In the genomic region with DNA sequence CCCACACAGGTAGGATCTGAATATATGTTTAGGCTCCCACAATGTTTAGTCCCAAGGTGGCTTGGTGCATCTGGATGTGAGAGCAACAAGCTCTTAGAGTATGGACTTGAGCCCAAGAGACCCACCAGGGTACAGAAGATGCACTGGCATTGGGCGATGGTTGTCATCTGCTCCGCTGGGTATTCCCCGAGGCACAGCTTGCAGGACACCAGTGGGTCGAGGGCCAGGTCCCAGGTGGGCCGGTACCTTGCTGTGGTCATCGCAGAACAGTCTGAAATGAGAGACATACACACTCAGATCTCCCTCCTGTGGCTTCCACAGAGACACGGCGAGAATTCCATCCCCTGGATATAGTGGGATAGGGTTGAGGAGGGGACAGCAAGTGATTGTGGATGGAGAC, we compare ENCODE assay signal across 28 mouse cellular contexts.
"Had no signal": no experiment of that assay in that cellular context is flagged by ENCODE, and none has a peak within 500 bp of the region (broad histone marks: within the 10 kb centered on the region; RNA-seq: fewer than 3 reads in every experiment).

No protein-coding gene starts in this region.

- H3K4me2 ChIP-seq: embryonic facial prominence, embryonic 12.5 days; embryonic facial prominence, embryonic 13.5 days; embryonic facial prominence, embryonic 15.5 days; forebrain, embryonic 12.5 days; forebrain, embryonic 13.5 days; forebrain, embryonic 15.5 days had no signal

- DNase-seq: cerebellum, adult 2 months; cerebellum, adult 8-10 months; cerebellum, adult 9-10 months; cerebellum, adult 9-11 months; cerebellum, postnatal 10 days; cerebellum, postnatal 14 days; cerebellum, postnatal 25 days; cerebellum, postnatal 36 days; embryo, embryonic 11 days; forebrain, postnatal 0 days; gastrocnemius, adult 2 months; gastrocnemius, postnatal 10 days; gastrocnemius, postnatal 14 days; gastrocnemius, postnatal 25 days; gastrocnemius, postnatal 36 days; heart, adult 18-20 months; heart, adult 2 months had no signal

- ATAC-seq: forebrain, embryonic 13.5 days; forebrain, embryonic 14.5 days; forebrain, embryonic 15.5 days; forebrain, embryonic 16.5 days; forebrain, postnatal 0 days had no signal

- H3K4me1 ChIP-seq: forebrain, embryonic 10.5 days; forebrain, embryonic 15.5 days had no signal

- H3K27ac ChIP-seq: embryonic facial prominence, embryonic 10.5 days; embryonic facial prominence, embryonic 12.5 days; embryonic facial prominence, embryonic 13.5 days; embryonic facial prominence, embryonic 15.5 days; forebrain, embryonic 10.5 days; forebrain, embryonic 12.5 days; forebrain, embryonic 13.5 days; forebrain, embryonic 15.5 days; gastrocnemius, adult 2 months; heart, adult 2 months had no signal

- H3K9ac ChIP-seq: embryonic facial prominence, embryonic 12.5 days; embryonic facial prominence, embryonic 13.5 days; embryonic facial prominence, embryonic 15.5 days; forebrain, embryonic 12.5 days; forebrain, embryonic 13.5 days; forebrain, embryonic 15.5 days; forebrain, postnatal 0 days had no signal

- H3K27me3 ChIP-seq: embryonic facial prominence, embryonic 12.5 days; embryonic facial prominence, embryonic 13.5 days; embryonic facial prominence, embryonic 15.5 days; forebrain, embryonic 12.5 days; forebrain, embryonic 13.5 days; forebrain, embryonic 15.5 days had no signal

- H3K9me3 ChIP-seq: embryonic facial prominence, embryonic 10.5 days; embryonic facial prominence, embryonic 12.5 days; embryonic facial prominence, embryonic 13.5 days; embryonic facial prominence, embryonic 15.5 days; forebrain, embryonic 10.5 days; forebrain, embryonic 12.5 days; forebrain, embryonic 13.5 days; forebrain, embryonic 15.5 days had no signal

- H3K4me3 ChIP-seq: embryonic facial prominence, embryonic 10.5 days; embryonic facial prominence, embryonic 12.5 days; embryonic facial prominence, embryonic 13.5 days; embryonic facial prominence, embryonic 15.5 days; erythroblast, embryonic 14.5 days; forebrain, embryonic 10.5 days; forebrain, embryonic 12.5 days; forebrain, embryonic 13.5 days; forebrain, embryonic 15.5 days; gastrocnemius, adult 2 months; heart, adult 2 months had no signal
